Mouse (Mus musculus) cerebellum, postnatal 14 days (tissue): ENCODE measurements at regions not wholly inside any gene's neighbourhood (a gene's known extent, or its start where the extent isn't known, plus 50 kb on each side); places are given as distances from the start of the nearest gene placed in this dataset.

Experiments used
- DNase-seq, 2 experiments: peaks; one replicate each; pipeline ENCODE4 v3.0.0; 2021; ENCODE audit warnings: mixed read lengths in 2 of 2

GRCm38 (mm10) chr19:15617233-15617915, 329.8 kb downstream of the Psat1 start:
- DNase-seq, result peak; percentile 78 to 79

- no peak for DNase-seq
Measured at GRCm38 (mm10) chr19:15614648-15615561, 332.2 kb downstream of the Psat1 start.

- peak; percentile 13 to 17 for DNase-seq
Measured at GRCm38 (mm10) chr19:15611137-15611758, 335.9 kb downstream of the Psat1 start.

- no peak for DNase-seq
Measured at GRCm38 (mm10) chr19:15606440-15606839, 340.7 kb downstream of the Psat1 start.

GRCm38 (mm10) chr19:15592821-15593220, 354.3 kb downstream of the Psat1 start:
- no peak for DNase-seq

GRCm38 (mm10) chr19:15583782-15584693, 363.1 kb downstream of the Psat1 start:
- peak; percentile 18 to 47 for DNase-seq

GRCm38 (mm10) chr19:15583106-15583781, 363.9 kb downstream of the Psat1 start:
- DNase-seq, result no peak

- no peak for DNase-seq
Measured at GRCm38 (mm10) chr19:15571204-15571603, 375.9 kb downstream of the Psat1 start.

GRCm38 (mm10) chr19:15561511-15561910, 385.6 kb downstream of the Psat1 start:
- DNase-seq, result no peak

- DNase-seq, result no peak
Measured at GRCm38 (mm10) chr19:15553953-15554352, 393.2 kb downstream of the Psat1 start.

GRCm38 (mm10) chr19:15517853-15518252, 429.3 kb downstream of the Psat1 start:
- no peak for DNase-seq

GRCm38 (mm10) chr19:15516566-15517305, 430.4 kb downstream of the Psat1 start:
- peak; percentile 15 to 31 for DNase-seq

GRCm38 (mm10) chr19:15513197-15513596, 433.9 kb downstream of the Psat1 start:
- DNase-seq, result no peak

GRCm38 (mm10) chr19:15510395-15510794, 436.7 kb downstream of the Psat1 start:
- DNase-seq, result no peak

- DNase-seq, result no peak
Measured at GRCm38 (mm10) chr19:15502985-15503354, 444.2 kb downstream of the Psat1 start.

- DNase-seq, result no peak
Measured at GRCm38 (mm10) chr19:15502315-15502984, 444.7 kb downstream of the Psat1 start.

- no peak for DNase-seq
Measured at GRCm38 (mm10) chr19:15495532-15495931, 451.6 kb downstream of the Psat1 start.

- DNase-seq, result peak; percentile 67 to 77
Measured at GRCm38 (mm10) chr19:15487576-15487975, 459.6 kb downstream of the Psat1 start.

GRCm38 (mm10) chr19:15481605-15482004, 465.5 kb downstream of the Psat1 start:
- no peak for DNase-seq

- DNase-seq, result peak; percentile 20 to 24
Measured at GRCm38 (mm10) chr19:15469541-15469940, 477.6 kb downstream of the Psat1 start.
